Mouse (Mus musculus) lung, postnatal 4 days (tissue): Measurements from ENCODE around the gene Aplp2.
A peak's percentile ranks its signal among the peaks of the same experiment; 100 is the strongest.

Experiments
- DNase-seq, 2 experiments: peaks; one replicate each; pipeline ENCODE4 v3.0.0; 2021

Aplp2 gene

DNA sequence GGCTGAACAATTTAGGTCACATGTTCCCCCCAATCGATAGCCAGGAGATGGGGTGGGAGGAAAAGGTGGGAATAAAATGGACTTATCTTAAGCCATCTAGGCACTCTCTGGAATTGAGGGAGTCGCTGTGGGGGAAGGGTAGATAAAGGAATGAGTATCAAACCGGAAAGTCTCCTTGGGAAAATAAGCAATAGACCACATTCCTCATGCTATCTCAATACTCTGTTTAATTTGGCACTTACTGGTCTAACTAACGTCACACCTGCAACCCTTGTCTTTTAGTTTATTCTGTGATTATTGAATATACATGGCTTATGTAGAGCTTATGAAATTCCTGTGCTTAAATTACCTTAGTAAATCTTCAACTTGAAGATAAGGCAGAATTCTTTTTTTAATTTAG, 11.9 kb upstream of the Aplp2 start:
- no peak for DNase-seq

DNA sequence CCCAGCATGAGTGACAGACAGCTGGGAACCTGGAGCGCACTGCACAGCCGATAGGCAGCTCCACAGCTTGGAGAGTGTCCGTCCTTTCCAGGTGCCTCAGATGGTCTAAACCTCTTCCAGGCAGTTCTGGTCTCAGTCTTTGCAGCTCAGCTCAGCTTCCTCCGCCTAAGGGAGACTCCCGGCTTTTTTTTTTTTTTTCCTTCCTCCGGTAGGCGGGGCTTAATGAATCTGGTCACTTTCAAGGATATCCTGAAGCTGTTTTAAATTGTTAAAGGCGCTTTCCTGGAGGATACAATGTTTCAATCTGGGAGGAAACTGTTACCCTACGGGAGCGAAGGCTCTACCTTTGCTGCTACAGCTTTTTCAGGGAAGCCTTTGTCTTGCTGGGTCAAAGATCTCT, 9.6 kb upstream of the Aplp2 start:
- DNase-seq = no peak

- DNase-seq = no peak
These were observed 6.2 kb upstream of the Aplp2 start for GRCm38 (mm10) chr9:31217631-31218380.

GRCm38 (mm10) chr9:31212500-31213008, 939 bp upstream of the Aplp2 start:
- DNase-seq = no peak

GRCm38 (mm10) chr9:31210749-31211689, 596 bp downstream of the Aplp2 start:
- DNase-seq = peak; percentile 62 to 71

DNA sequence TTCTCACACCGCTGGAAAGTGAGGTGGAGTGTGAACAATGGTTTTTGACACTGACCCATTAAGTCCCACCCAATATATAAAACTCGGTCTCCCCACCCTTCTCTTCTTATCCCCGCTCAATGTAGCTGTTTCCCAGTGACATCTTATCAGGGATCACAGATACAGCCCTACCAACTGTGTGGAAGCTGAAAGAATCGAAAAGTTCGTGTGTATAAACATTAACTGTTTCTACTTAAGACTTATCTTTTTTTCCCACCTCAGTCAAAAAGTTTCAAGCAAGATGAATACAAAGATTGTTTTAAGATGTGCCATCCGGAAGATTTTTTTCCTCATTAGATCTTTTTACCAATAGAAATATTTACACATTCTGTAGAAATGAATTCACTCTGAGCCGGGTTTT, 1.5 kb downstream of the Aplp2 start:
- no peak for DNase-seq

DNA sequence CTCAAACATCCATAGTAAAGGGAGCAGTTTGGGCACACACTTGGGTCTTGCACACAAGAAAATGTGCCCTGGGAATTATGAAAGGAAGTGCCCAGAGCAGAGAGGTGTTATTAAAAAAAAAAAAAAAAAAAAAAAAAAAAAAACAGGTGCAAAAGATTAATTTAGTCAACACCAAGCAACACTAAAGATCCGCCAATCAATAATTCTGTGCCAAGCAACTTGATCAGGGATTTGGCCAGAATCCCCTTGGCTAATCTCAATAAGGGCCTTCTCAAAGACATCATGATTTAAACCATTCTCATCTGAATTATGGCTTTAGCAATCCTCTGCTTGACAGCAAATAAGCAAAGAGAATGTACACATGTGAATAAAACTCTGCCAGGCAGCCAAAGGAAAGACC, 2.1 kb downstream of the Aplp2 start:
- no peak for DNase-seq

DNA sequence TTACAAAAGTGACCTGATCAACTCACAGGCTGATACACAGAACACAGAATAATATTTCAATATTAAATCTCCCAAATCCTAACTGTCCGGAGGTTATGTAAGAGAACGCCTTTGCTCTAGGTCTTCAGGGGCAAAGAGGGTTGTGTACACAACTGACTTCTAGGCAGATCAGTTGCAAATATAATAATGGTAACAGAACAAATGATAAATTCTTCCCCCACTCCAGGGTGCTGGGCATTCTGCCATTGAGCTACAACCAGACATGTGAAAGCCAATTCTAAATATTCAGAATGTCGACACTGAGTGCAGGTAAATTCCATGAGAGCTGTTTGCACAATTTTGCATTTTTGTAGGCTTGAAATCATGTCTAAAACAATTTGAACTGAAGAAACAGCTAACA, 3.9 kb downstream of the Aplp2 start:
- peak in 1 of 2 experiments; percentile 31 for DNase-seq

DNA sequence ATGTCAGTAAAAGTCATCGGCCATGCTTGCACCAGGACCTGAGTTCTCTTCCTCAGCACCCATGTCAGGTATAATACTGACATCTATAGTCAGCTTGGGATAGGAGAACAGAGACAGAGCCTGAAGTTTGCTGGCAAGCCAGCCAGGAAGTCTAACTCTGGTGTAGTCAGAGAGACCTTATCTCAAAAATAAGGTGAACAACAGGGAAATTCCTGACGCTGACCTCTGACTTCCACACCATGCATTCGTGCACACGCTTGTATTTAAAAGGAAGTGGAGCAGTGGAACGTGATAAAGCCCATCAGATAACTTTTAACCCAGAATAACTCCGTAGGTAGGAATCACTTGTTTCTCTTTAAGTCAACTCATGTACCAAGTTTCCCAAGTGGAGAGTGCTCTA, 6.9 kb downstream of the Aplp2 start:
- DNase-seq = no peak

GRCm38 (mm10) chr9:31203571-31204210, 7.9 kb downstream of the Aplp2 start:
- no peak for DNase-seq

GRCm38 (mm10) chr9:31203068-31203467, 8.5 kb downstream of the Aplp2 start:
- DNase-seq = no peak

GRCm38 (mm10) chr9:31198614-31199013, 13.0 kb downstream of the Aplp2 start:
- no peak for DNase-seq

GRCm38 (mm10) chr9:31197782-31198181, 13.8 kb downstream of the Aplp2 start:
- DNase-seq = no peak

GRCm38 (mm10) chr9:31196742-31197141, 14.9 kb downstream of the Aplp2 start:
- DNase-seq = no peak

DNA sequence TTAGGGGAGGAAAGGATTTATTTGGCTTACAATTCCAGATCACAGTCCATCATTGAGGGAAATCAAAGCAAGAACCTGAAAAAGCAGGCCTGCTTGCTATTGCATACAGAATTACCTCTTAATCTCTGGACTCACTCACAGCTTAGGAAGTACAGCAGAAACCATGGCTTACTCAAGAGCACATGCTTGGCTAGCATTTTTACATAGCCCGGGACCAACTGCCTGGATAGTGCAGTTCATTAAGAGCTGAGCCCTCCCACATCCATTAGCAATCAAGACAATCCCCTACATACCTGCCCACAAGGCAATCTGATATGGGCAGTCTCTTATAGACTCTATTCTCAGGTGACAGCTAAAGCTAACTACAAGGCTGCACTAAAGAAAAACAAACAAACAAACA, 16.0 kb downstream of the Aplp2 start:
- no peak for DNase-seq

DNA sequence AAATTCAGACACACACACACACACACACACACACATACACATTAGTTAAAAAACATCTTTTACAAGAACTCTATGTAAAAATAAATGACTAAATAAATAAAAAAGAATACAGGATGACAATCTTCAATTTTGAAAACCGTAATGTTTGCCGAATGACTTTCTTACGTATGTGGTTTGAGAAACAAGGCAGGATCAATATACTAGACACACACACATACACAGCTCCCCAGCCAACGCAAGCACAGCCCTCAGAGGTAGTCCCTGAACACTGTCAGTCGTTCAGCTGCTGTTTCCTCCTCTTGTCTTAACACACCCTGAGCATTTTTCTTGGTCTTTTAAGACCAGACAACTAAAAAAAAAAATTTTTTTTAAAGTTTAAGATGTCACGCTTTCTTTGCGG, 19.2 kb downstream of the Aplp2 start:
- DNase-seq = no peak

GRCm38 (mm10) chr9:31191543-31191942, 20.1 kb downstream of the Aplp2 start:
- no peak for DNase-seq

GRCm38 (mm10) chr9:31189194-31189593, 22.4 kb downstream of the Aplp2 start:
- no peak for DNase-seq

- DNase-seq = no peak
These were observed 27.2 kb downstream of the Aplp2 start for GRCm38 (mm10) chr9:31184439-31184838.

- DNase-seq = no peak
These were observed 28.6 kb downstream of the Aplp2 start for GRCm38 (mm10) chr9:31183061-31183460.

DNA sequence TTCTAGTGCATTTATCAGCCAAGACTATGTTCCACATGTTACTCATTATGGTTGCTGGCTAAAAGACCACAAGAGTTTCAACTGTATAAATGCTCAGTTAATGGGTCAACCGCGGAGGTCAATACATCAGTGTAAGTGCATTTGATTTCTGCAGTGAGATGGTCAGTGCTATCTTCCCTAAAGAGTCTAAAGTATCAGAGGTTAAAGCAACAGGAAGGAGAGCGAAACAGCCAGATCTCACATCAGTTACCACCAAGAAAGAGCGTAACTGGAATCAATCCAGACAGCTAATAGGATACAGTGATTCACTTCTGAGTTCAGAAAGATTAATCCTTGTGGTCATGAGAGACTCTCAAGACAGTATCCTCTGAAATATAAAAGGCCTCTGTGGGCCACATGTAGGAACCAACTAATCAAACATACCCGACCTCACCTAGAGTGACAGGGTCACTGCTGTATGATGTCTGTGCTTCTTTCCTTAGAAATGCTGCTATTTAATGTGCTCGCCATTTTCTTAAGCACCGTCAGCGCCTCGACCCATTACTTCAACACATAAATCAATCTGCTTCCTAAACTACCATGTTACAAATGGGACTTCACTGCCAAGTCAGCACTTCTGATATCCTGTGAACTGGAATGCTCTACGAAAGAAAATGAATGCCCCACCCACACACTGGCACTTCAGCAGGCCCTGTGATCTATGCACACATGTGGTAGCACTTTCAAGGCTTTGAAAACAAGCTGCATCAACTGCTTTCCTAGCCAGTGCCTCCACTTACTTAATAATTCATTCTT, 30.1 kb downstream of the Aplp2 start:
- no peak for DNase-seq

DNA sequence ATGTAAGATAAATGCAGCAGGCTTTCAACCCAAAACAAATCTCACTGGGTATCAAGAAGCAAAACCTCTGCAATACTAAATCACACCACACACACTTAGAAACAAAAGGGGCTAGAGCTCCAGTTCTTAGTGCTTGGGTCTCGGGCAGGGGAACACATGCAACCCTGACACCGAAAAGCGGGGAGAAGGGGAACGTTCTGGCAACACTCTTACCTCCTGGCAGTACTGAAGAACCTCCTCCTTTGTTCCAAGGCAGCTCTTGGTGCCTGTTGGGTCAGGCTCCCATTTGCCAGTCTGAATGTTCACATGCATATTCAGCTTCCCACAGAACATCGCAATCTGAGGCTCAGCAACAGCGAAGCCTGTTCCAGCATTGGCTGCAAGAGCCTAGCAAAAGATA, 33.9 kb downstream of the Aplp2 start:
- no peak for DNase-seq
